Mouse (Mus musculus): ENCODE results near the gene Lpin2. TPM values are rescaled to one million over a fixed set of nuclear protein-coding genes. Genes with fewer than 3 reads are reported as not detected.

The Lpin2 gene
- total and polyA plus RNA-seq, 2 experiments: 22.4 to 314 TPM

DNA sequence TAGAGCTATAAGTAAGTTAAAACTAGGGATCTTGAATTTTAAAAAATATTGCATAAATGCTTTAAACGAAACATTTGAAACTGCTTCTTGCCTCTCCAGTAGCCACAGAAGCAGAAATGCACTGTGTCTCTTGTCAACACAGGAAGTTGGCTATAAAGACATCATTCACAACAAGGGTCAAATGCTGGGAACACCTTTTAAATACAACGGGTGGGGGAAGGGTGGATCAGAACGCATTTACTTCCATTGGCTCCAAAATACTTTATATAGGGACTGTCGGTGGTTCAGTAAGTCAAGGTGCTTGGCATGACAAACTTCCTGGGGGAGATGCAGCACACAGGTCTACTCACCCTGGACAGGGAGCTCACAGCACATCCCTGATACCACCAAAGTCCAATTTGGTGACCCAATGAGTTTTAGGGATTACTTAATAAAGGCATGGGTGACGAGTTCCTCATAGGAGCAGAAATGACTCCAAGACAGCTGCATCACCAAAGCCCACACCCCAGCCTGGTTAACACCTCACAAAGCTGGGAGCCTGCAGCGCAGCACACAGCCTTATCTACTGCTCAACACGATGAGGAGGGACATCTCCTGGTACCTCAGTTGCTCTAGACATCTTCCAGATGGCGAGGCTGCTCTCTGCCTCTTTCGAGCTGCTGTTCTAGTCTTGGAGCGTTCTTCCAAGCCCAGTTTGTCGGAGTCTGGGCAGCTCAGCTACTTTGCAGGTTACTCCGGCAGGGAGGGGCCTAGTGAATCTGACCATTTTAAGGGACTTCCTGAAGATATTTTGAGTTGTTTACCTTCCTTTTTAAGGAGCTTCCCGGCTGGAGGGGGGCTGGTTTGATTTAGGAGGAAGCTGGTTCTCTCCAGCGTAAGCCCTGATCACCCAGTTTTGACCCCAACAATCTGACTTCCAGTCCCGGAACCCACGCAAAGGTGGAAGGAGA lies 45.7 kb upstream of the Lpin2 start:
- peaks cover 4% of the 10 kb centered on the region; the same call in 1 of the 2 replicates for H3K4me1 ChIP-seq (ENCODE audit: control insufficient read depth, insufficient read depth, low read length)
- no peaks in the 10 kb centered on the region for H3K27me3 ChIP-seq (ENCODE audit: control insufficient read depth, insufficient read depth, low read length)
- H3K36me3 ChIP-seq (ENCODE audit: control insufficient read depth, insufficient read depth, low read length): no peaks in the 10 kb centered on the region
- no peak overlapping the region for H3K4me3 ChIP-seq (ENCODE audit: insufficient read depth, low read depth, low read length)
- no peaks in the 10 kb centered on the region for H3K79me2 ChIP-seq (ENCODE audit: control insufficient read depth, insufficient read depth, low read length)
- 77% methylated on average over 16 of the region's 16 CpGs for WGBS
- no peak overlapping the region for H3K27ac ChIP-seq (replicated peaks; ENCODE audit: insufficient read depth, low read depth, low read length)
- DNase-seq (ENCODE audit: extremely low read depth, low read depth, low spot score): no peak
- H3K9ac ChIP-seq (ENCODE audit: low read depth, low read length): no peak overlapping the region
- TF ChIP-seq CTCF (IDR thresholded peaks at IDR 0.05; ENCODE audit: low read depth, low read length) (no peak), POLR2A (IDR thresholded peaks at IDR 0.05; ENCODE audit: extremely low read depth, insufficient read depth, low read length) (no peak)

DNA sequence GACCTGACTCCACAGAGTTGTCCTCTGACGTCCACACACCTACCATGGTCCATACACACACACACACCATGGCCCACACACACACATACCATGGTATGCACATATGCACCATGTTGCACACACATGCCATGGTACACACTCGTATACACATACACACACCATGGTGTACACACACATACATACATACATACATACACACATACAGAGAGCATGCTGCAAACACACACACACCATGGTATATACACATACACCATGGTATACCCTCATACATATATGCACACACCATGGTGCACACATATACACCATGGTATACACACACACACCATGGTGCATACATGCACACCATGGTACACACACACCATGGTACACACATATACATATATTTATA lies 45.0 kb upstream of the Lpin2 start:
- Histone ChIP-seq H3K27me3 (ENCODE audit: control insufficient read depth, insufficient read depth, low read length) (no peaks in the 10 kb centered on the region), H3K79me2 (ENCODE audit: control insufficient read depth, insufficient read depth, low read length) (no peaks in the 10 kb centered on the region), H3K4me1 (ENCODE audit: control insufficient read depth, insufficient read depth, low read length) (peaks cover 4% of the 10 kb centered on the region; the same call in 1 of the 2 replicates), H3K9ac (ENCODE audit: low read depth, low read length) (no peak overlapping the region), H3K4me3 (ENCODE audit: insufficient read depth, low read depth, low read length) (no peak overlapping the region), H3K27ac (replicated peaks; ENCODE audit: insufficient read depth, low read depth, low read length) (no peak overlapping the region), H3K36me3 (ENCODE audit: control insufficient read depth, insufficient read depth, low read length) (no peaks in the 10 kb centered on the region)
- 83% methylated on average over 2 of the region's 2 CpGs for WGBS
- DNase-seq (ENCODE audit: extremely low read depth, low read depth, low spot score): no peak
- TF ChIP-seq POLR2A (IDR thresholded peaks at IDR 0.05; ENCODE audit: extremely low read depth, insufficient read depth, low read length) (no peak), CTCF (IDR thresholded peaks at IDR 0.05; ENCODE audit: low read depth, low read length) (no peak)

DNA sequence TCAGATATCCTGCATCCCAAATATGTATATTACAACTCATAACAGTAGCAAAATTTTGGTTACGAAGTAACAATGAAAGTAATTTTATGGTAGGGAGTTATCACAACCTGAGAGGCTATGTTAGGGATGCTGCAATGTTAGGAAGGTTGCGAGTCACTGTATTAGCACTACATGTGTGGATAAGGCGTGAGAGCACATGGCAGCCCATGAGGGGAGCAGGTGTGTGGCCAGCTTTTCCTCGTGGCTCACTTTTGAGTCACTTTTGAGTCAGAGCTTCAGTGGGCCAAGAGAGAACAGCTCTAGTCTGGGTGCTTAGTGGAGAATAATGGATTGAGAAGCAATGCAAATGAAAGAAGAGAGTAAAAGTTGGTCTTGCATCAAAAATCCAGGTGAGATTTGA lies 40.3 kb upstream of the Lpin2 start:
- H3K27me3 ChIP-seq (ENCODE audit: control insufficient read depth, insufficient read depth, low read length): no peaks in the 10 kb centered on the region
- 90% methylated on average over 4 of the region's 4 CpGs for WGBS

DNA sequence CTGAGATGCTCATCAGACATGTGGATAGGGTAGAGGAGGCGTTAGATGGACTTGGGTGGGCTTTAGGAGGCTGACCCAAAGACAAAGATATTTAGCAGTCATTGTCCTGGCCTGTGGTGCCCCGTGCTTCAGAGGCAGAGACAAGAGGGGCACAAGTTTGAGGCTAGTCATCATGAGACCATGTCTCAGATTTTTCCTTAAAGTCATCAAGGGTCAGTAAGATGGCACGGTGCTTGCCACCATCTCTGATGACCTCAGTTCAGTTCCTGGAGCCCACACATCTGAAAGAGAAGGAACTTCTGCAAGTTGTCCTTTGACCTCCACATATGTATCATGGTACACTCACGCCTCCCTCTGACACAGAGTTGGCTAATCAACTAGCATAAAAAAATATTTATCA lies 39.2 kb upstream of the Lpin2 start:
- Histone ChIP-seq H3K4me1 (ENCODE audit: control insufficient read depth, insufficient read depth, low read length) (no peaks in the 10 kb centered on the region), H3K27me3 (ENCODE audit: control insufficient read depth, insufficient read depth, low read length) (no peaks in the 10 kb centered on the region), H3K27ac (replicated peaks; ENCODE audit: insufficient read depth, low read depth, low read length) (no peak overlapping the region), H3K4me3 (ENCODE audit: insufficient read depth, low read depth, low read length) (no peak overlapping the region), H3K79me2 (ENCODE audit: control insufficient read depth, insufficient read depth, low read length) (no peaks in the 10 kb centered on the region), H3K9ac (ENCODE audit: low read depth, low read length) (no peak overlapping the region), H3K36me3 (ENCODE audit: control insufficient read depth, insufficient read depth, low read length) (no peaks in the 10 kb centered on the region)
- TF ChIP-seq POLR2A (IDR thresholded peaks at IDR 0.05; ENCODE audit: extremely low read depth, insufficient read depth, low read length) (no peak), CTCF (IDR thresholded peaks at IDR 0.05; ENCODE audit: low read depth, low read length) (no peak)
- 82% methylated on average over 4 of the region's 4 CpGs for WGBS
- no peak for DNase-seq (ENCODE audit: extremely low read depth, low read depth, low spot score)

More for the DNA sequence above, 40.3 kb upstream of the Lpin2 start:
- DNase-seq (ENCODE audit: extremely low read depth, low read depth, low spot score): no peak
- H3K4me3 ChIP-seq (ENCODE audit: insufficient read depth, low read depth, low read length): no peak overlapping the region
- no peak overlapping the region for H3K9ac ChIP-seq (ENCODE audit: low read depth, low read length)
- H3K4me1 ChIP-seq (ENCODE audit: control insufficient read depth, insufficient read depth, low read length): peaks cover 2% of the 10 kb centered on the region; the same call in 1 of the 2 replicates
- no peaks in the 10 kb centered on the region for H3K36me3 ChIP-seq (ENCODE audit: control insufficient read depth, insufficient read depth, low read length)
- no peak overlapping the region for H3K27ac ChIP-seq (replicated peaks; ENCODE audit: insufficient read depth, low read depth, low read length)
- no peaks in the 10 kb centered on the region for H3K79me2 ChIP-seq (ENCODE audit: control insufficient read depth, insufficient read depth, low read length)
- TF ChIP-seq POLR2A (IDR thresholded peaks at IDR 0.05; ENCODE audit: extremely low read depth, insufficient read depth, low read length) (no peak), CTCF (IDR thresholded peaks at IDR 0.05; ENCODE audit: low read depth, low read length) (no peak)

DNA sequence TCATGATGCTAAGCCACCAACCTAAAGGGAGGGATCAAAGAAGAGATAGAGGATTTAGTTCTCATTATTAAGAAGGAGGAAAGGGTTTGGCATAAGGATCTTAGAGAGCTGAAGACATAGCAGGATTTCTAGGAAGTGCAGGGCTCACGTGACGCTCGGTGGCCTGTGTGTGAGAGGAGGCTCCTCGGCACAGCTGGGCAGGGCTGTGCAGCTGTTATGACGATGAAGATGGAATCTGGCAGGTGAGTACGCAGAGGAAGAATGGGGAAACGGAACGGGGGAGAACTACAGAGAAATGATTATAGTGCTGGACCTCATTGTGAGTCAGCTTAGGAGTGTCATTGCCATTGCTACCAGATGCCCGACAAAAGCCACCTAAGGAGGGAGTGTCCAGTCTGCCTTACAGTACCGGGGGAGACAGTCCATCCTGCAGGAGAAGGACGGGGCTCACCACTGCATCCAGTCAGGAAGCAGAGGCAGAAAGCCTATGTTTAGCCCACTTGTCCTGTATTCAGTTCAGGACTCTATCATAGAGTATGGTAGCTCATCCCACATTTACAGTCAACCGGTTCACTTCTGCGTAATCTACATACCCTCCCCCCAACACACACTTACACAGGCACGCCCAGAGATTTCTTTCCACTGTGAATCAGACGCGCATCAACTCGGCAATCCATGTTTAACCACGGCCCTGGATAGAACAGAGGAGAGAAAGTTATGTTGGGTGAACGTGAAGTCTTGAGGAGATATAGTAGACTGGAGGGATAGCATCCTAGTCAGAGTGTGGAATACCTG lies 37.8 kb upstream of the Lpin2 start:
- H3K9ac ChIP-seq (ENCODE audit: low read depth, low read length): no peak overlapping the region
- no peak overlapping the region for H3K4me3 ChIP-seq (ENCODE audit: insufficient read depth, low read depth, low read length)
- no peaks in the 10 kb centered on the region for H3K4me1 ChIP-seq (ENCODE audit: control insufficient read depth, insufficient read depth, low read length)
- H3K27me3 ChIP-seq (ENCODE audit: control insufficient read depth, insufficient read depth, low read length): no peaks in the 10 kb centered on the region
- H3K79me2 ChIP-seq (ENCODE audit: control insufficient read depth, insufficient read depth, low read length): no peaks in the 10 kb centered on the region
- no peak for DNase-seq (ENCODE audit: extremely low read depth, low read depth, low spot score)
- no peaks in the 10 kb centered on the region for H3K36me3 ChIP-seq (ENCODE audit: control insufficient read depth, insufficient read depth, low read length)
- TF ChIP-seq POLR2A (IDR thresholded peaks at IDR 0.05; ENCODE audit: extremely low read depth, insufficient read depth, low read length): no peak
- TF ChIP-seq CTCF (IDR thresholded peaks at IDR 0.05; ENCODE audit: low read depth, low read length): no peak
- WGBS: 92% methylated on average over 19 of the region's 19 CpGs
- no peak overlapping the region for H3K27ac ChIP-seq (replicated peaks; ENCODE audit: insufficient read depth, low read depth, low read length)

All from liver, adult 2 months (tissue).